Mouse (Mus musculus) intestine, embryonic 16.5 days (tissue): ENCODE results near the gene Pde4dip. TPM values are rescaled to one million over a fixed set of nuclear protein-coding genes. Genes with fewer than 3 reads are reported as not detected.
A peak's percentile ranks its signal among the peaks of the same experiment; 100 is the strongest.

Source experiments
- ATAC-seq: fragments of 200-750 bp; cut with Nextera tagmentation; 2 replicates; pipeline ENCODE4 v1.8.0; 2017; ENCODE audit warnings: moderate TSS enrichment, moderate library complexity
- H3K27ac ChIP-seq: fragments of 300-500 bp; sonication (generic); 2 replicates; pipeline ENCODE4 v1.5.1; 2014; ENCODE audit warnings: mild to moderate bottlenecking, low read length
- H3K27me3 ChIP-seq: fragments of 300-500 bp; sonication (generic); replicated peaks from 2 replicates; pipeline ENCODE4 v1.6.1; 2014; ENCODE audit warnings: low read length, control low read depth, mixed read lengths; ENCODE audit not compliant: control insufficient read depth, insufficient read depth
- H3K36me3 ChIP-seq: fragments of 300-500 bp; sonication (generic); 2 replicates; pipeline ENCODE4 v1.6.1; 2014; ENCODE audit warnings: low read length, control low read depth; ENCODE audit not compliant: control insufficient read depth, insufficient read depth
- H3K4me1 ChIP-seq: fragments of 300-500 bp; sonication (generic); 2 replicates; pipeline ENCODE4 v1.6.1; 2014; ENCODE audit warnings: low read length, control low read depth, mixed read lengths; ENCODE audit not compliant: control insufficient read depth, insufficient read depth
- H3K4me2 ChIP-seq: fragments of 300-500 bp; sonication (generic); 2 replicates; pipeline ENCODE4 v1.6.1; 2014; ENCODE audit warnings: low read depth, low read length, control low read depth
- H3K4me3 ChIP-seq: fragments of 300-500 bp; sonication (generic); 2 replicates; pipeline ENCODE4 v1.5.1; 2014; ENCODE audit warnings: mild to moderate bottlenecking, low read length
- H3K9ac ChIP-seq: fragments of 300-500 bp; sonication (generic); 2 replicates; pipeline ENCODE4 v1.6.1; 2014; ENCODE audit warnings: low read depth, low read length
- H3K9me3 ChIP-seq: fragments of 300-500 bp; sonication (generic); 2 replicates; pipeline ENCODE4 v1.6.1; 2016; ENCODE audit warnings: low read length, control low read depth; ENCODE audit not compliant: control insufficient read depth
- WGBS: fragments of 180-500 bp; shearing (Covaris S2); extraction: QIAGEN DNeasy Blood & Tissue Kit; methylation state at CpG from one replicate; pipeline ENCODE4 v1.1.7; 2014; 5-methylcytosine and 5-hydroxymethylcytosine counted together
- polyA plus RNA-seq: library from polyadenylated mRNA; unstranded; fragments of >200 nt; fragmentation: Nextera tagmentation; extraction: Ambion mirVana; gene quantifications from 2 replicates; pipeline ENCODE4 v1.2.1, GENCODE M21; 2015

Pde4dip gene
- polyA plus RNA-seq, 1 experiment from 2014 or later: 20.2 TPM

DNA sequence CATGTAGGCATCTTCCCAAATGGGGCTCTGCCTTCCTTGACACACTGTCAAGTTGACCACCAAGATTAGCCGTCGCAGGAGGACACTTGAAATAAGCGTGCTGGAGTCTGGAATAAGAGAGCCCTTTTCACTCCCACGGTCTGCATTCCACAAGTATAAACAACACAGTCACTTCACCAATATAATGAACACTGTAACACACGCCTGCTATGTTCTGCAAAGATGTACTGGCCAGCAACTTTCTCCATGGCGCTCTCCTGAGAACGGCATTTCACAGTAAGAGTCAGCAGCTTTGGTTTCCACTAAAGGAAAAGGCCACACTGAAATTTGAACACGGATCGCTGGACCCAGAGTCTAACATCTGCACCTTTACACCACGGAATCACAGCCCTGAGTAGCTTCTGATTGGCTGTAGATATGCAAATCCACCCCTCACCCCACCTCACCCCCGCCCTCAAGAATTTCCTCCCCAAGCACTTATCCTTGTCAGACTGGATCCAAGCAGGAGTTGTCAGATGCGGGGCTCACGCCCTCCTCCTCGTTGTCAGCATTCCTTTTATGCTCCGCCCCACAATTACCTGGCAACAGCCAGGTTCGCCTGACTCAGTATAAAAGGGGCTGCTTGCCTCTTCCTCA is 204.8 kb downstream of the Pde4dip start:
- Histone ChIP-seq H3K4me3 (no peak overlapping the region; the same call in 1 of the 2 replicates), H3K4me2 (peak overlapping the region; percentile 30), H3K36me3 (no peaks in the 10 kb centered on the region), H3K9me3 (no peaks in the 10 kb centered on the region), H3K9ac (no peak overlapping the region), H3K27ac (no peak overlapping the region), H3K27me3 (no peaks in the 10 kb centered on the region), H3K4me1 (peaks cover 21% of the 10 kb centered on the region)
- ATAC-seq: peak; percentile 84
- 9% methylated on average over 16 of the region's 16 CpGs for WGBS

DNA sequence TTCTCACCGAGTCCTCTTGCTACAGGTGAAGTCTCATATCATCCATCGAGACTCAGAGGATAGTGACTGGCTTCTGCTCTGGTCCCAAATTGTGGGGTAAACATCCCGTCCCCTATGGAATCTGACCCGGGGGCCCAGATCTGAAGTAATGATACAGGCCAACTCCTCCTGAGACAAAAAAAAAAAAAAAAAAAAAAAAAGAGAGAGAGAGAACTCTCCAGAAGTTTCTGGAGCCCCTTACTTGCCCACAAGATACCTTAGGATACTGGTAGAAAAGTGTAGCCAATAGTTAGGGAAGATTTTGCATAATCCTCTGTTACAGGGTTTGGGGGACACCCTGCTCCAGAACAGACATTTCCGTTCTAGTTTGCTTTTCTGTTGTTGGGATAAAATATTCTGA is 205.9 kb downstream of the Pde4dip start:
- Histone ChIP-seq H3K36me3 (no peaks in the 10 kb centered on the region), H3K9me3 (no peaks in the 10 kb centered on the region), H3K4me1 (peaks cover 21% of the 10 kb centered on the region), H3K27me3 (no peaks in the 10 kb centered on the region), H3K9ac (peak overlapping the region; percentile 61; the same call in 1 of the 2 replicates), H3K4me2 (peak overlapping the region; percentile 59), H3K27ac (no peak overlapping the region), H3K4me3 (peak overlapping the region; percentile 42)
- WGBS: 25% methylated on average over 5 of the region's 5 CpGs
- no peak for ATAC-seq

DNA sequence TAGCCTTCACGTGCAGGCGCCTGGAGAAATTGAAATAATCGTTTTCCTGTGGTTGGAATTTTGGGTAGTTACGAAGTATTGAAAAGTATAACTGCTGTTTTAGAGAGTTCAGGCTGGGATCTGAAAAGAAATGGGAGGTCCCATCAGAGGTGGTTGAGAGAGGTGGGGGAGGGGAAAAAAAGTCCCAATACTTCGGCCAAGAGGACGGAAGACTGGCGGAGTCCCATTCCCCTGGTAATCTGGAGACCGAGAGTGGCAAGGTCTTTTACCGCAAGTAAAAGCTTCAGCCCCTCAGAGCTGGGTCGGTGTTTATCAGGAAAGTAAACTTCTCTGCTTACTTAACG is 206.4 kb downstream of the Pde4dip start:
- WGBS: 6% methylated on average over 11 of the region's 11 CpGs
- Histone ChIP-seq H3K4me2 (peak overlapping the region; percentile 59), H3K27me3 (no peaks in the 10 kb centered on the region), H3K4me1 (peaks cover 21% of the 10 kb centered on the region), H3K27ac (no peak overlapping the region), H3K4me3 (peak overlapping the region; percentile 42), H3K9ac (peak overlapping the region; percentile 61; the same call in 1 of the 2 replicates), H3K9me3 (no peaks in the 10 kb centered on the region), H3K36me3 (no peaks in the 10 kb centered on the region)
- no peak for ATAC-seq

DNA sequence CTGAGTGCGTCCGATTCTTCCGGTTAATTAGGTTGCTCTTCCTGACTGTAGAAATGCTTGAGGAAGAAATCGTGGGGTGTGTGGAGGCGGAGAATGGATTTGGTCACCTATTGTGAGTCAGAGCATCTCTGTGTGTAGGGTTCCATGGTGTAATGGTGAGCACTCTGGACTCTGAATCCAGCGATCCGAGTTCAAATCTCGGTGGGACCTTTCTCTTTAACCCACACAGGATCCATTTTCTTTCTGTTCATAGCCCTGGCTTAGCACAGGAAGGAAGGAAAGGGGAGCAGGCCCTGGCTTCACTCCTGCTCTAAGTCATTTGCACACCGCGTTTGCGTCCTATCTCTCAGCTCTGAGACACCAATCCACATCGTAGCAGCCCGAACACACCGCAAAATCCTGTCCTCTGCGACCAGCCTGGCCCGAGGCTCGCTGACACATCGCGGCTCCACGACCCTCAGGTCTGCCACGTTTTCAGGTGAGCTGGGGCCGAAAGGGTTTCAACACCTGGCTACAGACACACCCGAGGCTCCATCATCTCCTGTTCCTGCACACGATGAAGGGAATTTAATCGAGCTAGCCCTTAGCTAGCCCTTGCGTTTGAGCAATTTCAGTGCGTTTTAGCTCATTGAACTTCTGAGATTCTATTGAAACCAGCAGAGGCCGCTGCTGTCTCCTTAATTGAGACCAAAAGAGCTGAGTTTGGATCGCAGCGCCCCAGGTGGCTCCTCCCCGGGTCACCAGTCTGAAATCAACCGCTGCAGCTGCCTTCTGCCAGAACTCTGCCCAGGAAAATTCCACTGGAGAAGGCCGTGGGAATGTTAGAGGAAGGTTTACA is 207.0 kb downstream of the Pde4dip start:
- H3K9ac ChIP-seq: peak overlapping the region; percentile 61
- no peaks in the 10 kb centered on the region for H3K9me3 ChIP-seq
- no peak overlapping the region for H3K27ac ChIP-seq
- peak overlapping the region; percentile 42 for H3K4me3 ChIP-seq
- peaks cover 21% of the 10 kb centered on the region for H3K4me1 ChIP-seq
- WGBS: 3% methylated on average over 33 of the region's 33 CpGs
- H3K4me2 ChIP-seq: peak overlapping the region; percentile 59
- no peaks in the 10 kb centered on the region for H3K27me3 ChIP-seq
- peak; percentile 39 for ATAC-seq
- H3K36me3 ChIP-seq: no peaks in the 10 kb centered on the region

DNA sequence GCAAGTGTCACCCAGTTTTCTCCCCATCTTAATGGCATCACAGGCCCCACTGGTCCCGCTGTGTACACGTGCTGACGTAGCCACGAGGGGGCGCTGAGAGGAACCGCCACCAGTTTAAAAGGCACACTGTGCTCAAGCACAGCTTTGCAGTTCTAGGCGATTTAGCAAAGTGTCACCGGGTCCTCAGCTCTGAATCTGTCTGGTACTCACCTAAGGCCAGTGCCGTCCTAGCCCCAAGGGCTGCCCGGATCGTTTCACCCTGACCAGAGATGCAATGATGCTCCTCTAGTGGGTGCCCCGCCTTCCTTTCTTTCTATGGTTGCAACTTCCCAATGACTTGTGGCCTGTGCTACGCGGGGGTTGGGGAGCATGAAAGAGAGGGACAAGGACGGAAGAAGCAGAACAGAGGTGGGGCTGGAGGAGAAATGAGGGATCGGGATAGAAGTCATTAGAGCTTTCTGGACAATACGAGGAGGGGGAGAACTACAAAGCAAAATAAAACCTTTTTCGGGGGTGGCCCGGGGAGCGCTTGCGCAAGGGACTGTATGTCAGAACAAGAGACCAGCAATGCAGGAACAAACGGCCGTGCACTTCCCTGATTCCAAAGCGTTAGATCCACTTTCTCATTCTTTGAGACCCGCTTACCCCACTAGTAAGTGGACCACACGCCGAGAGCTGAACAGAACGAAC is 207.7 kb downstream of the Pde4dip start:
- H3K4me3 ChIP-seq: peak overlapping the region; percentile 42
- peak overlapping the region; percentile 59 for H3K4me2 ChIP-seq
- no peak overlapping the region for H3K27ac ChIP-seq
- peak; percentile 64 for ATAC-seq
- peak overlapping the region; percentile 61 for H3K9ac ChIP-seq
- H3K9me3 ChIP-seq: no peaks in the 10 kb centered on the region
- no peaks in the 10 kb centered on the region for H3K36me3 ChIP-seq
- H3K27me3 ChIP-seq: no peaks in the 10 kb centered on the region
- H3K4me1 ChIP-seq: peaks cover 21% of the 10 kb centered on the region
- WGBS: 6% methylated on average over 28 of the region's 28 CpGs

DNA sequence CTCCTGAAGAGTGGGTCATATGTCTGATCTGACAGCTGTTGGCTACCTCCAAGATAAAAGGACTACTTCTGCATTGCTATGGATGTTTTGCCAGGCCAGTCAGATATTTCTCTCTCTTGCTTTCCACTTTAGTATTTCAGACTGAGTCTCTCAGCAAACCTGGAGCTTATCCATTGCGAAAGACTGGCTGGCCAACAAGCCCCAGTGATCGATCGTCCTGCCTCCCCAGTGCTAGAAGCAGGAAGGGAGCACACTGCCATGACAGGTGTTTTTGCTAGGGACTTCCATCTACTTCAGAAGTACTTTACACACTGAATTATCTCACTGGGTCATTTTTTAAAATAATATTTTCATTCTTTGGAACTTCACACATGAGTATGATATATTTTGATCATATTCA is 210.1 kb downstream of the Pde4dip start:
- Histone ChIP-seq H3K9me3 (no peaks in the 10 kb centered on the region), H3K27ac (no peak overlapping the region), H3K4me1 (peaks cover 10% of the 10 kb centered on the region), H3K4me3 (no peak overlapping the region), H3K36me3 (no peaks in the 10 kb centered on the region), H3K9ac (no peak overlapping the region), H3K27me3 (no peaks in the 10 kb centered on the region), H3K4me2 (no peak overlapping the region)
- WGBS: 91% methylated on average over 3 of the region's 3 CpGs
- ATAC-seq: no peak

DNA sequence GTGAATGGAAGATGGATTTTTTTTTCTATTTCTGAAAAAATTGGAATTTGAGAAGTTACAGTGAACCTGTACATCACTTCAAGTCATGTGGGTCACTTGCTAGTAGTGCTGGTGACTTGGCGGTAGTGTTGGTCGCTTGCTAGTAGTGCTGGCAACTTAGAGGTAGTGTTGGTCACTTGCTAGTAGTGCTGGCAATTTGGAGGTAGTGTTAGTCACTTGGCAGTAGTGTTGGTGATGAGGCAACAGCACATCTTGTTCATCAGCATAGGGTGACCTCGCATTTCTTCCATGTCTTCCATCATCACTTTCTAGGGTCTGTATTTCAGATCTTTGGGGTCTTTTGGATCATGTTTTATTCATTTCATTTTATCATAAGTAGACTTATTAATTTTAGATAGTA is 212.4 kb downstream of the Pde4dip start:
- H3K9me3 ChIP-seq: no peaks in the 10 kb centered on the region
- no peaks in the 10 kb centered on the region for H3K36me3 ChIP-seq
- no peaks in the 10 kb centered on the region for H3K27me3 ChIP-seq
- 97% methylated on average over 3 of the region's 3 CpGs for WGBS
- H3K27ac ChIP-seq: no peak overlapping the region
- H3K4me3 ChIP-seq: no peak overlapping the region
- H3K4me2 ChIP-seq: no peak overlapping the region
- no peak overlapping the region for H3K9ac ChIP-seq
- H3K4me1 ChIP-seq: peaks cover 3% of the 10 kb centered on the region; the same call in 1 of the 2 replicates
- no peak for ATAC-seq

DNA sequence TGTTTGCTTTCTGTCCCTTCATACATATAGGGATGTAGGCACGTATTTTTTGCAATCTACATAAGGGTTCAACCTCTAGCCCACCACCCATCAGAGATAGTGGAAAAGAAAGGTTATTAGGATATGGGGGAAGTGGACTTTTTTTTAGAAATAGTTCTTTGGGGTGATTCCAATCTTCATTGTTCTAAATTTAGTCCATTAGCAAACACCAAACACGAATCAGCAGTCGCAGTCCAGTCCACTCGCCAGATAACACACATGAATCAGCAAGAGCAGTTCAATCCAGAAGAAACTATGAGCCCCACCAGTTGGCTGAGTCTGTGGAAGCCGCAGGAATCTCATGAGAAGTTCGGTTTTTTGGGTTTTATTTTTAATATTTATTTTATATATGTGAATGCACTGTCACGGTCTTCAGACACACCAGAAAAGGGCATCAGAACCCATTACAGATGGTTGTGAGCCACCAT is 213.8 kb downstream of the Pde4dip start, which contains the start of gene Gm17651:
Gene Gm17651, minus strand, starts transcription at position 51 of the 467 bp plus-strand sequence.
- no peak for ATAC-seq
- Histone ChIP-seq H3K27me3 (no peaks in the 10 kb centered on the region), H3K4me2 (no peak within 1 kb of the TSS), H3K4me3 (no peak within 1 kb of the TSS), H3K9ac (no peak within 1 kb of the TSS), H3K9me3 (no peaks in the 10 kb centered on the region), H3K4me1 (no peaks in the 10 kb centered on the region), H3K36me3 (no peaks in the 10 kb centered on the region), H3K27ac (no peak within 1 kb of the TSS)
- WGBS: 86% methylated on average over 7 of the region's 7 CpGs

DNA sequence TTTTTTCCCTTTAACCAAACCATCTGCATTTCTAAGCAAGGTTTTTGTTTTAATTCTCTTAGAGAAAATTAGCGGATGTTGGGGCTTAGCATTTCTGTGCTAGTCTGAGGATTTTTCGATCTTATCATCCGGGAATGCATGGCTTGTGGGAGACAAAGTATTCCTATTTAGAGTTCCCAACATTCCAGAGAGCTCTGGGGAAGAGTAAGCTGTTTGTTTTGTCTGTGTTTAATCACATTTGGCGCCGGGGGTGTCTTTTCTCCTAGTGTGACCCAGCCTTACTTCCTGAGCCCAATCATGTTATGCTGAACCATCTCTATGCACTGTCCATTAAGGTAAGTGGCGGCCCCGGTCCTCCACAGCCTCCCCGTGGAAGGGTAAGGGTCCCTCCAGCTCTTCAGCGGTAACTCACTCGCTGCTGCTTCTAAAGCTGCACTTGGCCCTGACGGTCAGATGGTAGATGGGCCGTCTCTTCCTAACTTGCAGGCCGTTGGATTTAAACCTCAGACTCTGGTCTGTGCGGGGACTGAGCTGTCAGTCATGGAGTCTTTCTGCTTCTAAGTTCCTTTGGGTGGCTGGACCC is 221.3 kb downstream of the Pde4dip start:
- 55% methylated on average over 14 of the region's 14 CpGs for WGBS
- Histone ChIP-seq H3K4me3 (no peak overlapping the region), H3K36me3 (peaks cover 8% of the 10 kb centered on the region), H3K4me1 (no peaks in the 10 kb centered on the region), H3K27ac (no peak overlapping the region), H3K4me2 (no peak overlapping the region), H3K9ac (no peak overlapping the region), H3K9me3 (no peaks in the 10 kb centered on the region), H3K27me3 (no peaks in the 10 kb centered on the region)
- ATAC-seq: no peak
